Mouse (Mus musculus): ENCODE measurements around the gene Fbxl15.

Gene Fbxl15

GRCm38 (mm10) chr19:46312566-46312965 is 15.4 kb upstream of the Fbxl15 start:
- peak overlapping the region; percentile 71 for H3K4me3 ChIP-seq (replicated peaks; ENCODE audit: low read length)
- TF ChIP-seq CTCF (conservative IDR thresholded peaks at IDR 0.05; ENCODE audit: low read length) = no peak
- no peak for TF ChIP-seq POU5F1 (IDR thresholded peaks at IDR 0.05; ENCODE audit: borderline replicate concordance, low read length)
- no peak for TF ChIP-seq NANOG (IDR thresholded peaks at IDR 0.05; ENCODE audit: borderline replicate concordance, low read length)
- no peaks in the 10 kb centered on the region for H3K9me3 ChIP-seq (ENCODE audit: low read length)
- peaks cover 94% of the 10 kb centered on the region for H3K27me3 ChIP-seq (ENCODE audit: insufficient read depth, low read length)
- H3K4me1 ChIP-seq (replicated peaks; ENCODE audit: low read depth, low read length) = peaks cover 58% of the 10 kb centered on the region
- peaks cover 24% of the 10 kb centered on the region for H3K36me3 ChIP-seq (ENCODE audit: insufficient read depth, low read length)

GRCm38 (mm10) chr19:46313116-46313515 is 14.9 kb upstream of the Fbxl15 start:
- Histone ChIP-seq H3K36me3 (ENCODE audit: insufficient read depth, low read length) (peaks cover 24% of the 10 kb centered on the region), H3K4me1 (replicated peaks; ENCODE audit: low read depth, low read length) (peaks cover 53% of the 10 kb centered on the region), H3K27me3 (ENCODE audit: insufficient read depth, low read length) (peaks cover 91% of the 10 kb centered on the region), H3K9me3 (ENCODE audit: low read length) (no peaks in the 10 kb centered on the region), H3K4me3 (replicated peaks; ENCODE audit: low read length) (no peak overlapping the region)
- TF ChIP-seq NANOG (IDR thresholded peaks at IDR 0.05; ENCODE audit: borderline replicate concordance, low read length) (no peak), POU5F1 (IDR thresholded peaks at IDR 0.05; ENCODE audit: borderline replicate concordance, low read length) (no peak), CTCF (conservative IDR thresholded peaks at IDR 0.05; ENCODE audit: low read length) (no peak)

GRCm38 (mm10) chr19:46313591-46313990 is 14.4 kb upstream of the Fbxl15 start:
- TF ChIP-seq POU5F1 (IDR thresholded peaks at IDR 0.05; ENCODE audit: borderline replicate concordance, low read length) = no peak
- no peak for TF ChIP-seq CTCF (conservative IDR thresholded peaks at IDR 0.05; ENCODE audit: low read length)
- no peak for TF ChIP-seq NANOG (IDR thresholded peaks at IDR 0.05; ENCODE audit: borderline replicate concordance, low read length)
- Histone ChIP-seq H3K4me3 (replicated peaks; ENCODE audit: low read length) (peak overlapping the region; percentile 69), H3K36me3 (ENCODE audit: insufficient read depth, low read length) (peaks cover 24% of the 10 kb centered on the region), H3K9me3 (ENCODE audit: low read length) (no peaks in the 10 kb centered on the region), H3K4me1 (replicated peaks; ENCODE audit: low read depth, low read length) (peaks cover 53% of the 10 kb centered on the region), H3K27me3 (ENCODE audit: insufficient read depth, low read length) (peaks cover 91% of the 10 kb centered on the region)

- Histone ChIP-seq H3K36me3 (ENCODE audit: insufficient read depth, low read length) (peaks cover 24% of the 10 kb centered on the region), H3K9me3 (ENCODE audit: low read length) (no peaks in the 10 kb centered on the region), H3K27me3 (ENCODE audit: insufficient read depth, low read length) (peaks cover 92% of the 10 kb centered on the region), H3K4me3 (replicated peaks; ENCODE audit: low read length) (peak overlapping the region; percentile 69), H3K4me1 (replicated peaks; ENCODE audit: low read depth, low read length) (peaks cover 55% of the 10 kb centered on the region)
- TF ChIP-seq CTCF (conservative IDR thresholded peaks at IDR 0.05; ENCODE audit: low read length) = no peak
- TF ChIP-seq NANOG (IDR thresholded peaks at IDR 0.05; ENCODE audit: borderline replicate concordance, low read length) = no peak
- no peak for TF ChIP-seq POU5F1 (IDR thresholded peaks at IDR 0.05; ENCODE audit: borderline replicate concordance, low read length)
Measured at GRCm38 (mm10) chr19:46314151-46314601, 13.8 kb upstream of the Fbxl15 start.

- TF ChIP-seq CTCF (conservative IDR thresholded peaks at IDR 0.05; ENCODE audit: low read length) (no peak), POU5F1 (IDR thresholded peaks at IDR 0.05; ENCODE audit: borderline replicate concordance, low read length) (no peak), NANOG (IDR thresholded peaks at IDR 0.05; ENCODE audit: borderline replicate concordance, low read length) (no peak)
- Histone ChIP-seq H3K4me3 (replicated peaks; ENCODE audit: low read length) (peak overlapping the region; percentile 69), H3K27me3 (ENCODE audit: insufficient read depth, low read length) (peaks cover 91% of the 10 kb centered on the region), H3K4me1 (replicated peaks; ENCODE audit: low read depth, low read length) (peaks cover 54% of the 10 kb centered on the region), H3K9me3 (ENCODE audit: low read length) (no peaks in the 10 kb centered on the region), H3K36me3 (ENCODE audit: insufficient read depth, low read length) (peaks cover 19% of the 10 kb centered on the region)
Measured at GRCm38 (mm10) chr19:46314872-46315742, 12.9 kb upstream of the Fbxl15 start.

GRCm38 (mm10) chr19:46315752-46316610 is 12.0 kb upstream of the Fbxl15 start:
- TF ChIP-seq NANOG (IDR thresholded peaks at IDR 0.05; ENCODE audit: borderline replicate concordance, low read length) (no peak), CTCF (conservative IDR thresholded peaks at IDR 0.05; ENCODE audit: low read length) (no peak), POU5F1 (IDR thresholded peaks at IDR 0.05; ENCODE audit: borderline replicate concordance, low read length) (no peak)
- peaks cover 91% of the 10 kb centered on the region for H3K27me3 ChIP-seq (ENCODE audit: insufficient read depth, low read length)
- H3K4me1 ChIP-seq (replicated peaks; ENCODE audit: low read depth, low read length) = peaks cover 52% of the 10 kb centered on the region

GRCm38 (mm10) chr19:46316846-46317545 is 11.0 kb upstream of the Fbxl15 start:
- Histone ChIP-seq H3K36me3 (ENCODE audit: insufficient read depth, low read length) (0 out of 2 replicates have a peak, but pooled peaks cover under 1% of the 10 kb centered on the region), H3K9me3 (ENCODE audit: low read length) (no peaks in the 10 kb centered on the region), H3K4me3 (replicated peaks; ENCODE audit: low read length) (peak overlapping the region; percentile 79), H3K4me1 (replicated peaks; ENCODE audit: low read depth, low read length) (peaks cover 59% of the 10 kb centered on the region), H3K27me3 (ENCODE audit: insufficient read depth, low read length) (peaks cover 90% of the 10 kb centered on the region)
- TF ChIP-seq POU5F1 (IDR thresholded peaks at IDR 0.05; ENCODE audit: borderline replicate concordance, low read length) (no peak), CTCF (conservative IDR thresholded peaks at IDR 0.05; ENCODE audit: low read length) (no peak), NANOG (IDR thresholded peaks at IDR 0.05; ENCODE audit: borderline replicate concordance, low read length) (no peak)

More at GRCm38 (mm10) chr19:46315752-46316610, 12.0 kb upstream of the Fbxl15 start:
- H3K36me3 ChIP-seq (ENCODE audit: insufficient read depth, low read length) = peaks cover 11% of the 10 kb centered on the region
- H3K9me3 ChIP-seq (ENCODE audit: low read length) = no peaks in the 10 kb centered on the region
- H3K4me3 ChIP-seq (replicated peaks; ENCODE audit: low read length) = no peak overlapping the region

Data from E14TG2a.4 (cell line).